Mouse (Mus musculus) hindbrain, postnatal 0 days (tissue): Measurements from ENCODE around the gene Npffr2. TPM values are rescaled to one million over a fixed set of nuclear protein-coding genes. Genes with fewer than 3 reads are reported as not detected.
"Not testable (repeated sequence)": the region's sequence is repeated elsewhere in the genome, so short reads cannot be mapped to it uniquely, and the experiment has no call there.

Experiments used
- ATAC-seq: fragments of 200-750 bp; cut with Nextera tagmentation; 2 replicates; pipeline ENCODE4 v1.8.0; 2017; ENCODE audit warnings: mild to moderate bottlenecking, moderate TSS enrichment, moderate library complexity
- DNase-seq: peaks from one replicate; pipeline ENCODE4 v3.0.0-alpha.2; 2015; ENCODE audit warnings: low spot score
- H3K27ac ChIP-seq: fragments of 300-500 bp; sonication (generic); 2 replicates; pipeline ENCODE4 v1.5.1; 2014; ENCODE audit warnings: mild to moderate bottlenecking
- H3K27me3 ChIP-seq: fragments of 300-500 bp; sonication (generic); 2 replicates; pipeline ENCODE4 v1.6.1; 2014; ENCODE audit warnings: low read length, mixed read lengths; ENCODE audit not compliant: insufficient read depth
- H3K36me3 ChIP-seq: fragments of 300-500 bp; sonication (generic); 2 replicates; pipeline ENCODE4 v1.6.1; 2014; ENCODE audit warnings: low read length, mixed read lengths; ENCODE audit not compliant: insufficient read depth
- H3K4me1 ChIP-seq: fragments of 300-500 bp; sonication (generic); 2 replicates; pipeline ENCODE4 v1.6.1; 2014; ENCODE audit warnings: antibody characterized with exemption, low read length, mixed read lengths; ENCODE audit not compliant: insufficient read depth
- H3K4me2 ChIP-seq: fragments of 300-500 bp; sonication (generic); 2 replicates; pipeline ENCODE4 v1.6.1; 2014; ENCODE audit warnings: low read depth, mild to moderate bottlenecking, low read length, moderate library complexity, mixed read lengths
- H3K4me3 ChIP-seq: fragments of 300-500 bp; sonication (generic); 2 replicates; pipeline ENCODE4 v1.5.1; 2014; ENCODE audit warnings: low read length
- H3K9ac ChIP-seq: fragments of 300-500 bp; sonication (generic); replicated peaks from 2 replicates; pipeline ENCODE4 v1.6.1; 2014; ENCODE audit warnings: mild to moderate bottlenecking, low read length, moderate library complexity, mixed read lengths
- H3K9me3 ChIP-seq: fragments of 300-500 bp; sonication (generic); 2 replicates; pipeline ENCODE4 v1.6.1; 2016; ENCODE audit warnings: low read length, mixed read lengths
- CTCF ChIP-seq: IDR thresholded peaks from 2 replicates; pipeline ENCODE4 v1.5.1; 2016; ENCODE audit warnings: antibody characterized with exemption, control low read depth, low read depth
- WGBS: fragments of 180-500 bp; shearing (Covaris S2); extraction: QIAGEN DNeasy Blood & Tissue Kit; methylation state at CpG from one replicate; pipeline ENCODE4 v1.1.7; 2014; 5-methylcytosine and 5-hydroxymethylcytosine counted together
- polyA plus RNA-seq: library from polyadenylated mRNA; unstranded; fragments of >200 nt; fragmentation: Nextera tagmentation; extraction: Ambion mirVana; gene quantifications from 2 replicates; pipeline ENCODE4 v1.2.1, GENCODE M21; 2015
- total RNA-seq: library from RNA; depleted of rRNA; stranded (reverse); fragments of >200 nt; gene quantifications from 2 replicates; pipeline ENCODE4 v1.2.3, GENCODE M21; 2014

Gene Npffr2
- total and polyA plus RNA-seq, 2 experiments from 2014 or later: 1.9 TPM; not detected in 1

DNA sequence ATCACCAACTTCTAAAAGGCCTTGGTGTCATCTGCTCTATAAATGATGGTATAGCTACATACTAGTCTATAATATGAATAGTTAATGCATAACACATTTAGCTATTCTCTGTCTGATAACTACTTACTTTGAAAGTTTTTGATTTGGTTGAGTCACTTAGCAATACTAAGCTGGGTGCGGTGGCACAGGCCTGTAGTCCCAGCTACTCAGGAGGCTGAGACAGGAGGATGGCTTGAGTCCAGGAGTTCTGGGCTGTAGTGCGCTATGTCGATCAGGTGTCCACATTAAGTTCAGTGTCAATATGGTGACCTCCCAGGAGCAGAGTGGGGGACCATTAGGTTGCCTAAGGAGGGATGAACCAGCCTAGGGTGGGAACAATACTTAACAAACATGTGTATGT is 8.8 kb downstream of the Npffr2 start:
- no peak for TF ChIP-seq CTCF
- H3K4me2 ChIP-seq: no peak overlapping the region
- DNase-seq: no peak

DNA sequence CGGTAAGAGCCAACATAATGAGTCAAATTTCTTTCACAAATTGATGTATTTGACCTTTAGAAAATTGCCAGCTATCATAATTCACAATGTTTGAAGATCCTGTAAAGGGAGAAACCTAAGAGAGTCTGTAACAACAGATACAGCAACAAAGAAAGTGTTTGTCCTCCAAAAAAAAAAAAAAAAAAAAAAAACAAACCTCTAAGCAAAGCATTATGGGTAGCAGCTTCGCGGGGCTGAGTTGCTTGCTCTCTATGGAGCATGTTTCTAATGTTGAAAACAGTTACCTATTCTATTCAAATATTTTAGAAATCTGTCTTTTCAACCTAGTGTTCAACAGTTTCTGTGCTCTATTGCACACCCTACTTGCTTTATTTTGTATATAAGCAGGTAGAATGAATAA is 15.2 kb downstream of the Npffr2 start:
- WGBS: 89% methylated on average over 3 of the region's 3 CpGs
- Histone ChIP-seq H3K36me3 (no peaks in the 10 kb centered on the region), H3K27ac (no peak overlapping the region), H3K9ac (no peak overlapping the region), H3K4me3 (no peak overlapping the region), H3K4me1 (no peaks in the 10 kb centered on the region), H3K27me3 (no peaks in the 10 kb centered on the region), H3K4me2 (no peak overlapping the region), H3K9me3 (no peaks in the 10 kb centered on the region)
- no peak for TF ChIP-seq CTCF
- ATAC-seq: no peak
- DNase-seq: no peak

More for the DNA sequence above, 8.8 kb downstream of the Npffr2 start:
- Histone ChIP-seq H3K27ac (no peak overlapping the region), H3K9ac (no peak overlapping the region), H3K27me3 (no peaks in the 10 kb centered on the region), H3K36me3 (no peaks in the 10 kb centered on the region), H3K4me3 (no peak overlapping the region), H3K4me1 (no peaks in the 10 kb centered on the region), H3K9me3 (no peaks in the 10 kb centered on the region)
- ATAC-seq: no peak
- 88% methylated on average over 3 of the region's 3 CpGs for WGBS

DNA sequence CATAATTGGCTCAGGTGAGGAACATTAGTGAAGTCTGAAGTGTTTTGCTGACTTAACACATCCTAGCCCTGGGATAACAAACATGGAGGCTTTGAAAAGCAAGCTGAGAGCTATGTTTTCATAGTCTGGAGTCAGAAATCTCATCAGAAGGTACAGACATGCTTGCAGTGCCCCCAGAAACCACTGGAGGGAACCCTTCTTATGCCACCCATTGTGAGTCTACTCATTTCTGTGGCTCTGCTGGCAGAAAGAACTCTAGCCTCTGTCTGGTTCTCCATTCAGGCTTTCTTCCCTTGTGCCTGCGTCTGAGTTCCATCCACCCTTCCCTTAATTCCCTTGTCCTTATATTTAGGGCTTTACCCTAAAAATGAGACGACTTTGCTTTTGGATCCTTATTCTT is 16.2 kb downstream of the Npffr2 start:
- H3K4me1 ChIP-seq: no peaks in the 10 kb centered on the region
- H3K27me3 ChIP-seq: no peaks in the 10 kb centered on the region
- no peak overlapping the region for H3K9ac ChIP-seq
- ATAC-seq (peak; percentile 49; the same call in 1 of the 2 replicates), DNase-seq (peak; percentile 80)
- H3K36me3 ChIP-seq: no peaks in the 10 kb centered on the region
- 49% methylated on average over 2 of the region's 2 CpGs for WGBS
- no peak overlapping the region for H3K4me2 ChIP-seq
- peak; percentile 79 for TF ChIP-seq CTCF
- no peaks in the 10 kb centered on the region for H3K9me3 ChIP-seq
- H3K4me3 ChIP-seq: no peak overlapping the region
- no peak overlapping the region for H3K27ac ChIP-seq

DNA sequence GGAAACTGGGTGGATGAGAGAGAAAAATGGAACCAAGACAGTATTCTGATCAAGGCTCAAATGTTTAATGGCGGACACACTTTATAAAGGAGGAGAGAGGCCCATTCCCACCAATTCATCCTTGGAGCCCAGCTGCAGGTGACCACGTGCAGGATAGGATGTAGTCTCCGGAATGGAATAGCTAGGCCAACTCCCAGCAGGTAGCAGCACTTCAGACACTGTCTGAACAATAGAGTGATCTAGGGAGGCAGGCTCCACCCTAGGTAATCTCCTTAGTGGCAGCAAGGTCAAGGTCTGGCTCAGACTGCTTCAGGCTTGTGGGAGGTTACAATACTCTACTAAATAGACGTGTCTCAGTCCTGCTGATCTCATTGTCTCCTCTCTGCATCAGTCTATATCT is 31.9 kb downstream of the Npffr2 start:
- not testable (repeated sequence) for H3K36me3 ChIP-seq, ATAC-seq, H3K4me1 ChIP-seq, H3K27ac ChIP-seq, H3K27me3 ChIP-seq, H3K9me3 ChIP-seq, H3K9ac ChIP-seq, DNase-seq, H3K4me2 ChIP-seq, H3K4me3 ChIP-seq
- WGBS: 30% methylated on average over 4 of the region's 4 CpGs

DNA sequence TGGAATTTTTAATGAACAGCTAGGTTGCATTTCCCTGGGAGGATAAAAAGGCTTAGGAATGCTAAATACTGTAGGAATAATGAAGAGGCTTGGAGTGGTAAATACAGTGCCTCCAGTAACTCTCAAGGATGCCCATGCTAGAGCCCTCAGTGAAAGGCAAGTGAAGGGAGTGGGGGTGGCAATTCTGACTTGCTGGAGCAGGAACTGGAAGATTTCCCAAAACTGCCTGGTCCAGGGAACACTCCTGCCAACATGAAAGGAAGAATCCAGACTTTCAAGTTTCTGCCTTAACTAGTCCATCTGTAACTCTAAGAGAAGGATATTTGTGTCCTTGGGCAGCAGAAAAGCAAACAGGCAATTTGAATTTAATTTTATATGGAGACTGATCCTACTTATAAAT is 34.2 kb downstream of the Npffr2 start:
- DNase-seq (no peak), ATAC-seq (no peak)
- no peak for TF ChIP-seq CTCF

DNA sequence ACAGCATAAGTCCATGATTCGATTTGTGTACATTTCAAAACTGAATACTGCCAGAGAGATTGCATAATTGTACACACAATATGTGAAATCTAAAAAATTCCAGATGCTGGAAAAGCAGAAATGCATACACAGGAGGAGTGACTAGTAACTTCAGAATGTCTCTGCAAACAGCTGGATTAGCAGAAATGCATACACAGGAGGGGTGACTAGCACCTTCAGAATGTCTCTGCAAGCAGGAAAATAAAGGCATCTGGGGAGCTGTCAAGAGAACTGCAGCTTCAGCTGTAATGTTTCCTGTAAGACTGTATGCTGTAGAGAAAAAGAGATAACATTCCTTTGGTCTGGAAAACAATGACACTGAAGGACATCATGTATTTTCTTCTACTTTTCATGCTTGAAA is 51.4 kb downstream of the Npffr2 start:
- Histone ChIP-seq H3K4me1 (no peaks in the 10 kb centered on the region), H3K9ac (no peak overlapping the region), H3K27ac (no peak overlapping the region), H3K27me3 (no peaks in the 10 kb centered on the region), H3K4me2 (no peak overlapping the region), H3K9me3 (no peaks in the 10 kb centered on the region), H3K36me3 (no peaks in the 10 kb centered on the region), H3K4me3 (no peak overlapping the region)
- ATAC-seq (no peak), DNase-seq (no peak)
- no peak for TF ChIP-seq CTCF
- 66% methylated on average over 1 of the region's 1 CpGs for WGBS

More for the DNA sequence above, 34.2 kb downstream of the Npffr2 start:
- H3K9me3 ChIP-seq: no peaks in the 10 kb centered on the region
- H3K4me3 ChIP-seq: no peak overlapping the region
- no peaks in the 10 kb centered on the region for H3K36me3 ChIP-seq
- H3K4me1 ChIP-seq: no peaks in the 10 kb centered on the region
- H3K4me2 ChIP-seq: no peak overlapping the region
- no peaks in the 10 kb centered on the region for H3K27me3 ChIP-seq
- no peak overlapping the region for H3K27ac ChIP-seq
- no peak overlapping the region for H3K9ac ChIP-seq

DNA sequence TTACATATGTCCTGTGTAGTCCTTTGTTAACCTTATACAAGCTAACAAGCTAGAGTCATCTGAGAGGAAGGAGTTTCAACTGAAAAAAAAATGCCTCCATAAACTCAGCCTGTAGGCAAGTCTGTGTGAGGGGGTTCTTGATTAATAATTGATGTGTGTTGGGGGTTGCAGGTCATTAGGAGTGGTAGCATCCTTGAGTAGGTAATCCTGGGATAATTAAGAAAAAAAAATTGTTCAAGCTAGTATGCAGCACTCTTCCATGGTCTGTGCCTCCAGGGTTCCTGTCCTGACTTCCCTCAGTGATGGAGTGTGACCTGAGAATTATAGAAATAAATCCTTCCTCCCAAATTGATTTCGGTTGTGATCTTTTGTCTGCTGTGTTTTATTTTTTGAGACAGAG is 52.0 kb downstream of the Npffr2 start:
- no peak for DNase-seq
- H3K27me3 ChIP-seq: no peaks in the 10 kb centered on the region
- H3K4me1 ChIP-seq: no peaks in the 10 kb centered on the region
- no peaks in the 10 kb centered on the region for H3K36me3 ChIP-seq
- no peak for TF ChIP-seq CTCF
- no peak overlapping the region for H3K4me3 ChIP-seq
- no peak overlapping the region for H3K27ac ChIP-seq
- no peak overlapping the region for H3K9ac ChIP-seq
- H3K9me3 ChIP-seq: no peaks in the 10 kb centered on the region
- no peak overlapping the region for H3K4me2 ChIP-seq
- no peak for ATAC-seq
- WGBS: 81% methylated on average over 1 of the region's 1 CpGs
